Mouse (Mus musculus) bone marrow macrophage, adult 2 months (primary cell): ENCODE measurements around the gene Omt2b.
"Not testable (repeated sequence)": the region's sequence is repeated elsewhere in the genome, so short reads cannot be mapped to it uniquely, and the experiment has no call there.

Experiments
- CTCF ChIP-seq: IDR thresholded peaks from 2 replicates; pipeline ENCODE4 v1.5.1; 2012; ENCODE audit warnings: low read depth, mild to moderate bottlenecking, low read length, moderate library complexity
- POLR2A ChIP-seq: IDR thresholded peaks from 2 replicates; pipeline ENCODE4 v1.6.1; 2012; ENCODE audit warnings: mild to moderate bottlenecking, low read depth, low read length, borderline replicate concordance

GRCm38 (mm10) chr9:78282002-78282711, 45.2 kb upstream of the Omt2b start:
- not testable (repeated sequence) for TF ChIP-seq POLR2A, CTCF
